Mouse (Mus musculus) embryo, embryonic 11.5 days (tissue): Measurements from ENCODE around the gene Iqck.

Source experiments
- DNase-seq: peaks from one replicate; pipeline ENCODE4 v3.0.0-alpha.2; 2012; ENCODE audit warnings: low read depth, low spot score

The Iqck gene

GRCm38 (mm10) chr7:118948677-118949282 lies 93.2 kb downstream of the Iqck start:
- no peak for DNase-seq

GRCm38 (mm10) chr7:118949749-118950148 lies 94.2 kb downstream of the Iqck start:
- no peak for DNase-seq

- DNase-seq, result no peak
These were observed 98.2 kb downstream of the Iqck start for GRCm38 (mm10) chr7:118953626-118954282.

GRCm38 (mm10) chr7:118954968-118955367 lies 99.4 kb downstream of the Iqck start:
- no peak for DNase-seq

GRCm38 (mm10) chr7:118956616-118957246 lies 101.2 kb downstream of the Iqck start:
- DNase-seq, result no peak

GRCm38 (mm10) chr7:118959209-118959608 lies 103.7 kb downstream of the Iqck start:
- DNase-seq, result no peak

GRCm38 (mm10) chr7:118964777-118965176 lies 109.2 kb downstream of the Iqck start:
- DNase-seq, result no peak

GRCm38 (mm10) chr7:118965198-118965597 lies 109.6 kb downstream of the Iqck start:
- no peak for DNase-seq

- DNase-seq, result no peak
These were observed 113.3 kb downstream of the Iqck start for GRCm38 (mm10) chr7:118968870-118969269.

- no peak for DNase-seq
These were observed 115.9 kb downstream of the Iqck start for GRCm38 (mm10) chr7:118971499-118971898.

- DNase-seq, result no peak
These were observed 116.8 kb downstream of the Iqck start for GRCm38 (mm10) chr7:118972306-118972705.

- no peak for DNase-seq
These were observed 117.8 kb downstream of the Iqck start for GRCm38 (mm10) chr7:118973377-118973776.

GRCm38 (mm10) chr7:118975837-118976236 lies 120.3 kb downstream of the Iqck start:
- DNase-seq, result no peak

- no peak for DNase-seq
These were observed 121.0 kb downstream of the Iqck start for GRCm38 (mm10) chr7:118976414-118977166.

GRCm38 (mm10) chr7:118977167-118977543 lies 121.6 kb downstream of the Iqck start:
- no peak for DNase-seq

GRCm38 (mm10) chr7:118979121-118979520 lies 123.6 kb downstream of the Iqck start:
- DNase-seq, result no peak

GRCm38 (mm10) chr7:118979708-118980107 lies 124.2 kb downstream of the Iqck start:
- DNase-seq, result no peak

- no peak for DNase-seq
These were observed 125.8 kb downstream of the Iqck start for GRCm38 (mm10) chr7:118981346-118981745.

GRCm38 (mm10) chr7:118981831-118982230 lies 126.3 kb downstream of the Iqck start:
- no peak for DNase-seq

GRCm38 (mm10) chr7:118982586-118982985 lies 127.0 kb downstream of the Iqck start:
- DNase-seq, result no peak

- DNase-seq, result no peak
These were observed 128.4 kb downstream of the Iqck start for GRCm38 (mm10) chr7:118983961-118984360.

- DNase-seq, result no peak
These were observed 130.2 kb downstream of the Iqck start for GRCm38 (mm10) chr7:118985786-118986185.
